Mouse (Mus musculus) inflammation-experienced regulatory T-cells, adult 6 months (primary cell): Measurements from ENCODE around the gene Adh7. TPM values are rescaled to one million over a fixed set of nuclear protein-coding genes. Genes with fewer than 3 reads are reported as not detected.
A peak's percentile ranks its signal among the peaks of the same experiment; 100 is the strongest.

Experiments used
- ATAC-seq: one replicate; pipeline ENCODE4 v1.8.0; 2017
- polyA plus RNA-seq, 3 experiments: library from polyadenylated mRNA; unstranded; fragments of 100-300 nt; shearing (Covaris generic); gene quantifications; one replicate each; pipeline ENCODE4 v1.2.1; 2017

Adh7 gene
- polyA plus RNA-seq, 3 experiments from 2014 or later, result not detected

DNA sequence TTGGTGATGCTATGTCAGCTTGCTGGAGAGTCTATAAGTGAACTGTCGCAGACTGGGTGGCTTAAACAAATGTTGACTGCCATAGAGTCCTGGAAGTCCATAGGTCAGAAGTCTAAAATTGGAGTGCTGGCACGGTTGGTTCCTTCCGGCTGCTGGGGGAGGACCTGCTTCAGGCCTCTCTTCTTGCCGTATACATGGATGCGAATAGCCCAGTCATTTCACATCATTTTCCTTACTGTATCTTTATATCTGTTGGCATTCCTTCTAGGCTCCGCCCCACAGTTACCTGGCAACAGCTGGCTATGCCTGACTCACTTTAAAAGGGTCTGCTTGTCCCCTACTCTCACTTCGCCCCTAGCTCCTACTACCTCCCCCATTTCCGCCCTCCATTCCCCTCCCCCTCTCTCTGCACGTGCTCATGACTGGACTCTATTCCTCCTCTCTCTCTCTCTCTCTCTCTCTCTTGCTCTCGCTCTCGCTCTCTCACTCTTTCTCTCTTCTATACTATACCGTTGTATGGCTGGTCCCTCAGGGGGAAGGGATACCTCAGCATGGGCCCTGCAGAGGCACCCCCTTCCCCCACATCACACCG, 6.9 kb downstream of the Adh7 start:
- ATAC-seq, result no peak

DNA sequence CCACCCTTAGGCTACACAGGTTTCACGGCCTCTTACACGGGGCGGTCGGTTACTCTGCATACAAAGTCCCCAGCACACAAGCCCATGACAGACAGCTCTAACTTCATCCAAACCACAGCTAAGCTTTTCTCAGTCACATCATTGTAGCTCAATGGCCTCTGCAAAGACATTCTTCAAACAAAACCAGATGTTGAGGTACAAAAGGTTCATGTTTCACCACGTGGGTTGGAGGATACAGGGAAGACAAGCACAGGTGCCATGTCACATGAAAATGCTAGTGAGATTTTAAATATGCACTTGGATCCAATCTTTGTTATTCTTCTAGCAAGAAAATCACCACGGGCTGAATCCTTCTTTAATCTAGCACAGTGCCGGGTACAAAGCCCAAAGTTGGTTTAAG, 7.8 kb downstream of the Adh7 start:
- ATAC-seq, result no peak

DNA sequence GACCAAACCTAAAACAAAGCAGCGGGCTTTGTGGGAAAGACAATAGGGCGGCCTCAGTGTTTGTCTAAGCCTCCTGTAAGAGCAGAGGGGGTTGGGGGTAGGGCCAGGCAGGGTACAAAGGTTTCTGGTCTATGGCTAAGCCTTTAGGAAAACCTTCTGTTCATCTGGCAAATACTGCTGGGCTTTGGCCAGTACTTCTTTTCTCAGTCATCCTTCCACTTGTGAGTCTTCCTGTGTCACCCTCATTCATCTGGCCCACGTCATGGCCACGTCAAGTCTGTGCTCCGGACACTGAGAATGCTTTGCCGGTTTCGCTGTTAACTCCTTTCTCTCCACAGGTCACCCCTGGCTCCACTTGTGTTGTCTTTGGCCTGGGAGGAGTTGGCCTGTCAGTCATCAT, 8.3 kb downstream of the Adh7 start:
- ATAC-seq, result no peak

DNA sequence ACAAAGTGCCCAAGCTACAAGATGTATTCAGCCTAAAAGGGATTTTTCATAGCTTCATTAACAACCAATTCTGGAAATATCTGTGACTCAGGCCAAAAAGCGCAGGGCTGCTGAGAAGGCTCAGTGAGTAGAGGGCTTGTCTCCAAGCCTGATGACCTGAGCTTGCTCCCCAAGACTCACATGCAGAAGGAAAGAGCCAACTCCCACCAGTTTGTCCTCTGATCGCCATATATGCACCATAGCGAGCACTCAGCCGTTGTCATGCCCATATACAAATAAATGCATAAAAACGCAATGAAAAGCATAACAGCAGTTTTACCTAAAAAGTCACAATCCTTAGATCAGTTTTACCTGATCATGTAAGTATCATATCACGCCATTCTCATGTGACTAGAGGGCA, 8.9 kb downstream of the Adh7 start:
- ATAC-seq, result no peak

DNA sequence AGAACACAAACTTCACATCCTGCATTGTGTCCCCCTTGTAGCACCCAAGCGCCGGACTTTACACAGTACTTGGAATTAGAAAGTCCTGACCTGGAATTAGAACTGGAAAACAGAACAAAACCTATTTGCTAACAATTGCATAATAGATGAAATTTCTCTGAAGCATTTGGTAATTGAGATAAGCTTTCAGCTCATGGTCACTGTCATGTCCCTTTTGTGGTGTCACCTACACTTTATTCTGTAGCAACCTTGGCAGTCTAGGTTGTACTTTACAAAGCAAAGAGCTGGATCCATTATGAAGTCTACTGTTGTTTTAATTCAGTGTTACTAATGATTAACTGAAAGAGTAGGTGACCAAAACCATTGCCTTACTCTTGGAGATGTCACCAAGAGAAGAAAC, 9.5 kb downstream of the Adh7 start:
- ATAC-seq, result no peak

DNA sequence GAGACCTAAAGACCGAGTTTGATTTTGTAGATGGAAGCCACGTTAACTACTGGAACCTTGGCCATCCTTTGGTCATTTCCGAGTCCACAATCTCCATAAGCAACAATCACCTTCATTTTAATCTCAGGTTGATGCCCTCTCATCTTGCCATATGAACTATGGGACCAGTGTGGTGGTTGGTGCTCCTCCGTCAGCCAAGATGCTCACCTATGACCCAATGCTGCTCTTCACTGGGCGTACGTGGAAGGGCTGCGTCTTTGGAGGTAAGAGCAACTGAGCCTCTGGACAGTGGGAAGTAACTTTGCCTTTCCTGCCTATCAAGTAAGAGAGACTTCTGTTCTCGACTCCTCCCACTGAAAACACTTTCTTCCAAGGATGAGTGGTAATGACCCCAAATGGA, 10.2 kb downstream of the Adh7 start:
- no peak for ATAC-seq

DNA sequence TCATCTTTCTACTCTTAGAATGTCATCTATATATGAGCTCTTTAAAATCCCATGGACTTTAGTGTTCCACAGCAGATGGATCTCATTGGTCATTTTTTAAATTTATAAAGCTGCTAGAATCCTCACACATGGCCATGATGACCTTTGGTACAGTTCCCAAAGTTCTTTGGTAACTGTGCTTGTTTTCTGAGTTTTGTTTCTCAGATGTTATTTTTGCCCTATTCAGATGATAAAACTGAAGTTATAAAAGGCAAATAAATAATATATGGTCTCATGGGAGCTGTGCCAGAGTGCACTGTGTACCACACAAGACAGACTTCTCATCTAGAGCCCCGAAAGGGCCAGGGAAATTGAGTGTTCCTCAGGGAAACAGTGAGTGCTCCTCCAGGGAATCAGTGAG, 11.9 kb downstream of the Adh7 start:
- no peak for ATAC-seq

DNA sequence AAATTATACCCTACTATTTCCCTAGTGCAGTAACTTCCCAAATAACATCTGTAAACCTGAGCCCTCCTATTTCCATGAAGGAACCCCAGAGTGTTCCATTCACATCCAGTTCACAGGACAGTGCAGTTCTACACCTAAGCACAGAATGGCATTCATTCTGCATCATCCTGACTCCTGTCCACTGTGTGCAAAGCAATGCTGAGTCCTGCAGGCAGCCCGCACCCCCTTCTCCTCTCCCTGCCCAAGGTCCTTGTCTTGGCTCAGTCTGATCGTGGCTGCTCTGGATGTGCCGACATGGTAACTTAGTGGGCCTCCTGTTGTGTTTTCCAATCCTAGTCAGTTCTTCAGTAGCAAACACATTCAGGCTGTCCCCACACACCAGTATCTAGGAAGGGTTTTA, 12.7 kb downstream of the Adh7 start:
- ATAC-seq, result no peak

DNA sequence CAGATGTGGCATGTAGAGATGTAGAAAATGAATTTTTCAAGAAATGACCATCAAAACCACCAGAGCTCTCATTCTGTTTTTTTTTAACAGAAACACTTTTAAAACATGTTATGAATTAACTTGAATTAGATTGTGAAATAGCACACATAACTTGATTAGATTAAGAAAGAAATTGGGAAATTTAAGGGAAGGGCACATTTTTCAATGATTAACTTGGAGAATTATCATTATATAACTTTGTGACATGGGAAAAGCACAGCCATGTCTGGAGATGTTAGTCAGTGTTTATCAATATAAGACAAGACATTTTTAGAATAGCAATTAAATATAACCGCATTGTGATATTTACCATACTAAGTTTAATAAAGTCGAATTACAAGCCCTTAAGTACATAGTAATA, 14.0 kb downstream of the Adh7 start:
- ATAC-seq, result no peak

DNA sequence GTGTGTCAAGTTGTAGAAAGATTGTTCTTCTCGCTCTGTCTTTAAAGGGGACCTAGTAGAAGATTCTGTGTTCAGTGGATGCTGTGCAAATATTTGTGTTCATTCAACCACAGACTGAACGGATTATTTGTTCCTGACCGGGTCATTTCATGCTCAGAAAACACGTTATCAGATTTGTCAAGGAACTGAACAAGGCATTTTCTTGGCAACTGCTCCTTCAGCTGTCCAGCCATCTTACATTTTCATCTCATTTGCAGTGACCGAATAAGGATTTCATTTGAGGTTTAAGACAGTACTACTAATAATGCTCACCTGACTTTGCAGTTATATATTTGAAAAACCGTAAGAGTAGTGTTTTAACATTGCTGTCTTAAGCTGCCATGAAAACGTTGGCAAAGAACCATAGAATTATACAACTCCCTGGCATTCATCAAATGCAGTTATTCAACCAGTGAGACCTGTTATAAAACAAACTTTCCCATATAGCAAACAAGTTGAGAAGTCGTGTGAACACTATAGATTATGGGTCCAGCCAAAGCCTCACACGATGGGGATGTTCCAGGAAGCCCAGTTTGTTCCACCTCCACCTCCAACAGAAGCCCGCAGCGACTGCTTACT, 19.1 kb downstream of the Adh7 start:
- ATAC-seq, result no peak

DNA sequence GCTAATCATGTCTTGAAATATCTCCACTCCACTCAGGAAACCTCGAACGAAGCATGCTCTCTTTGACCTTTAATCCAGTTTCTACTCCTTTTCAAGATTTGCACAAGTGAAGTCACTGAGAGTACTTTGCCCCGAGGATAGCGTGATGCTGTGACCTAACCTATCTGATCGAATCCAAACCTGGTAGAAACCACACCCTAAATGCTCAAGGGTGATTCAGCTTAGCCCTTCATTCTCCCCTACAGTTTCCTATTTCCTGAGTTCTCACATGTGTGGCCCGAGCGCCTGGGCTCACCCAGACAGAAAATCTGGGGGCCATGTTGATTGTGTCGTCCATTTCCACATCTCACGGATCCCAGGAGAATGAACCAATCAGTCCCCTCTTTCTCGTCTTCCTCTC, 20.5 kb downstream of the Adh7 start:
- no peak for ATAC-seq

DNA sequence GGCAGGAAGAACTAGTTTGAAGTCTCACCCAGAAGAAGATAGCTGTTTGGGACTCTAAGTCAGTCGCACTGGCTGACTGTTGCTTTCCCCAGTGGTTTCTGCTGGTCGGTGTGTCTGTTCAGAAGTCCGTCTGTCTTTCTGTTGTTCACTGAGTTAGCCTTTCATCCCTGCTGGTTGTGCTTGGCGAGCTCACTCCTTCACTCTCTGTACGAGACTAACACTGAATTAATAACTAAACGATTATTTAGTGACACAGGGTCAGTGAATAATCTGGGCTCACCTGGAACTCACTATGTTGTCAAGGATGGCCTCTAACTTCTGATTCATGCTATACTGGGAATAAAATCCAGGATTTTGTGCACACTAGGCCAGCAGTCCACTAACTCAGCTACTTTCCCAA, 21.9 kb downstream of the Adh7 start:
- no peak for ATAC-seq

DNA sequence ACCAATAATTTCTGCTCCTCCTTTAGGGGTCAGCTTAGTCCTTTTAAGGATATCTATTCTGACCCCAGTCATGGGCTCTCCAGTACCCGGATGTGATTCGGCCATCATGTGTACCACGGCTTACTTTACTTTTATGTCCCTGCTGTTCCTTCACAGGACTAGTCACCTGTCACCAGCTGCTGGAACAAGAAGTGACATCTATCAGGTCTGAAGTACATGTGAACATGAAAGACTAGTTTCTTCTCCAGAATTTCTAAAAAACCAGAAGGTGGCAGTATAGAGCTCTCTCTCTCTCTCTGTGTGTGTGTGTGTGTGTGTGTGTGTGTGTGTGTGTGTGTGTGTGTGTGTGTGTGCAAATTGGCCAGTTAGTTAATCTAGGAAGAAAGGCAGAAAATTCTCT, 22.9 kb downstream of the Adh7 start:
- peak; percentile 60 for ATAC-seq

DNA sequence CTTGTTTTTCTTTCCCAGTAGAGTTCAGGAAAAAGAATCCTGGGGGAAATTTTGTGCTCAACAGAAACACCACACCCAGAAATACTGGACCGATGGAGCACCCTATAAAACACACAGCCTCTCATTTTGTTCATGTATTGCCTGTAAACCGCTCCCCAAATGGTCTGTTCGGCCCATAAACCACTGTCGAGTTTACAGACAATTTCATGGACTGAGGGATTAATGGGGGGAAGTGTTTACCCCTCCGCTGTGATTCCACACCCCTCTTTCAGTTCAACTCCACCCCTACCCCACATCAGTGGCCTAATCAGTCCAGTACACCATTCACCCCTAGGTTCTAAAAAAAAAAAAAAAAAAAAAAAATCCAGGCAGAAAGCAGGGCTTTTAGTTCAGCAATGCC, 23.4 kb downstream of the Adh7 start:
- ATAC-seq, result no peak

DNA sequence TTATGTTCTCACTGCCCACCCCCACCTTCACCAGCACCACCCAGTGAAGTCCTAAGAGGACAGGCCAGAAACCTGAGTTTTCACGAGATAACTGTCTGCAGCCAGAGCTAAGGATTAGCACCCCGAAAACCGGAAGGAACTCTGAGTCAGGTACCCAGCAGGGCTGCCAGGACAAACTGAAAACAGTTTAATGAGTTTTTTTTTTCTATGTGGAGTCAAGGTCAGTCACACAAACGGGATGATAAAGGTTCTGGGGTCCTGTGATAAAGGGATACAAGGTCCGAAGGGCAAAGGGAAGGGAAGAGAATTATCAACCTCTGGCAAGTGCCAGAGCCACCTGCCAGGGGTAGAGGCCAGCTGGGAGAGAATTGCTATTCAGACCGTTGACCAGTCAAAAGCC, 23.8 kb downstream of the Adh7 start:
- no peak for ATAC-seq

DNA sequence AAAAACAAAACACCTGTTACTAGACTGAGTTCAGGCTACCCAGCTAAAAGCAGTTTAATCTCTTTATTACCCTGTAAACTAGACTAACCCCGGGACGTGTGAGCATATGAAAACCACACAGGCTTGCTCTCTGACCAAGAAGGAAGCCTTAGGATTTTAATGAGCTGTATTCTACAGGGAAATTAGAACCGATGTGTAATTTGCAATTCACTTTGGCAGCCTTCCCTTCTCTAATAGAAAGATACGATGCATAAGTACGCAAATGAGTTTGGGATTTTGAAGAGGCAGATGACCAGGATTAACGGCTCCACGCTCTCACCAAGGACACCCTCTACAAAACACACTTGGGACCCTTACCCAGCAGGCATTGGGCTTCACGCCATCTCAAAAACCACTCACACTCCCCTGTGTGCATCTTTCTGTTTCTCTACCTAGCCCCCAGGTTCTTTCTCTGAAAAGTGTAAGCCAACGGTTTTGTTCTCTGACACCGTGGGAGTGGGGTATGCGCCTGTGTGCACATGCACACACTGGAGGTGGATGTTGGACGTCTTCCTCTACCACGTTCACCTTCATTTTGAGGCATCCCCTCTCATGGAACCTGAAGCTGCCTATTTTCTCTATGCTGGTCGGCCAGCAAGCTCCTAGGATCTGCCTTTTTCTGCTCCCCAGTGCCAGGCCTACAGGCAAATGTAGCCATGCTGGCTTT, 24.6 kb downstream of the Adh7 start:
- no peak for ATAC-seq

DNA sequence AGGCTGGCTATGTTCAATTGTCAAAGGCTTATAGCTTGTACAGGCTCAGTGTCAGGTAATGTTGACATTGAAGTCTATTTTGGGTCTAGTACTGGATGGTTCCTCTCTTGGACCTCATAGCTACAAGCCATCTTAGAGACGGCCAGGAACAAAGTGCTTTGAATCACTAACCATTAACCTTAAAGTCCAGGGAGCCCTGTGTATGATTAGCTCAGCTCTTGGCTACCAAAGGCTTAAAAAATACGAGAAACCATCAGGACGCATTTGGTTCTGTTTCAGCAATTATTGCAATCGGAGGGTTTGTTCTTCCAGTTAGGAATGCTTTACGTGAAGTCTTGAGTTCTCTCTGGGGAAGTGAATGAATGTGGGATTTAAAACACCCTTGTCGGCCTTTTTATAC, 25.4 kb downstream of the Adh7 start:
- no peak for ATAC-seq

DNA sequence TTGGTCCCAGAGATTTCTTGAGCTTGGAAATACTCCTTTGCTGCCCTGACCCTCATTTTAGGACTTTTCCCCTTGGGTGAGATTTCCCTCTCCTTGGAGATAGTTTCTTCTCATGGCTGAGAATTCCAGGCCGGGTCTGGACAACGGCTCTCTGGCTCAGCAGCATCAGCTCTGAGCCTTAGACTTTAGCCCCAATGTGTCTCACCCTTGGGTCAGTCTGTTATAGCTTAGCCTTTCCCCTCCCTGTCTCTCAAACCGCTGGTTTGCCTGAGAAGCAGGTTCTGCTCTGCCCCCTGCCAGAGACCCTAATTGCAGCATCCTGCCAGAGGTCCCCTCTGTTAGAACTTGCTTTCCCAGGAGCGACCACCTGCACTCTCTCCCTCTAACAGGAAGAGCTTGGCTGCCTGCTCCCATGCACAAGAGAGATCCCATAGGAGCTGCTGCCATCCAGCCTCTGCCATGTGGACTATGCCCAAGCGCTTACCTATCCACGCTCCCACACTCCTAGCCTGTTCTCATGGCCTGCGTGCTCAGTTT, 26.8 kb downstream of the Adh7 start:
- ATAC-seq, result no peak

DNA sequence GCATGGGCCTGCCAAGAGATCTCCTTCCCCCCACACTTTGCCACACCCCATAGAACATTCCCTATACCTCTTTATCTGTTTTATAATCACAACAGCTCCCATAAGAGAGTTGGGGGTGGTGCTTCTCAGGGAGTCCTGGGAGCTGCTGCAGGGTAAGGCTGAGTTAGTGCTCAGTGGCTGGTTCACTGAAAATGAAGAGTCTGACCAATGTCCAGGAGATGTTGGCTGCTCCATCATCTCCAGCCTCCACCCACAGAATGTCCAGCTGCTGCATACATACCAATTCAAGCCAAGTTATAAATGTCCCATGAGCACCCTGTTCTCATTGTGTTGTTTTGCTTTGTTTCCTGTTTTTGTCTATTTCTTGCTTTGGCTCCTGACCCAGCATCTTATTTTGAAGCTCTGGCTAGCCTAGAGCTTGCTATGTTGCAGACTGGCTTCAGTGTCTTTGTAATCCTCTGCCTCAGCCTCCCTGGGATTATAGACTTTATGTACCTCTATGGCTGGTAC, 29.0 kb downstream of the Adh7 start:
- no peak for ATAC-seq

DNA sequence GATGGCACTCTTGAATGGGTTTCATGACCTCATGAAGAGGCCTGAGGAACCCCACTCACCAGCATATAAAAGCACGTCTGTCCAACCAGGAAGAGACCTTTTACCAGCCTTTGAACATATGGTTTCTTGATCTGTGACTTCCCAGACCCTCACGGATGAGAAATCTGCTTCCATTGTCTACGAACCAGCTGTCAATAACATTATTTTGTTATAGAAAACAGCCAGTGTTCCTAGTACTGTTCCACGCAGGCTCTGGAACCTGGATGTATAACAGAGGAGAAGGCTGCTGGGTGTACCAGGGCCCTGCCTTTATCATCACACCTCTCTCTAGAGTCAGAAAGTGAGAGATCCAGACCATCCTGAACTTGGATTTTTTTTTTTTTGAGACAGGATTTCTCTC, 29.7 kb downstream of the Adh7 start:
- no peak for ATAC-seq

DNA sequence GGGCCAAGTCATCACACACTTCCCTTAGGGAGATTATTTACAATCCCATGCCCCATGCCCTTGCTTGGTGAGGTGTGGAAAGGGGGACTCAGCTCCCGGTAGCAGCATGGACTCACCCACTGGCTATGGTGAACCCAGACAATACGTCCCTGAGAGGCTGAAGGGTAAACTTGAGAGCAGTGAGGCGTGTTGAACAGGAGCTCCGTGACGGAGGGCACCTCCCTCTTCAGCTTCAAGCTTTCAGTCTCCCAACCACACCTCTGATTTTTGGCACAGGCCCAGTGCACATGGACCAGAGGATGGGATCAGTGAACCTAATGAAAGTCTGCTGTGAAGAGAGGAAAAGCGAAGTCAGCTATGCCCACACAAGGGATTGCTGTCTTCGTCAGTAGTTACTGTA, 30.5 kb downstream of the Adh7 start:
- ATAC-seq, result no peak

DNA sequence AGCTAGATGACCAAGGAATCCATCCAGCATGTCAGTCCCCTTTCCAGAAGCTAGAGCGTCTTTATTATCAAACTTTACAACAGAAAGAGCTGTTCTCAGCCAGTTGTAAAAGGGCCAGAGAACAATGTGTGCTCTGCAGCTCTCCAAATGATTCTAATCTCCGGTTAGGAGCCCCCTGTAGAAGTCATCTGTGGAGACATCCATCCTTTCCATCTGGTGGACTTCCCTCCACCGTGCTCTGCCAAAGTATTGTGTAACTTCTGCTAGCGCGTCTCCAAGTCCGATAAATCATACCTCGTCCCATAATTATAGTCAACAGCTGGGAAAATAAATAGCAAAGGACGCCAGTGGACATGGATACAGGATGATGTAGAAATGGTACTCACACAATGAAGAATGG, 31.2 kb downstream of the Adh7 start:
- no peak for ATAC-seq

DNA sequence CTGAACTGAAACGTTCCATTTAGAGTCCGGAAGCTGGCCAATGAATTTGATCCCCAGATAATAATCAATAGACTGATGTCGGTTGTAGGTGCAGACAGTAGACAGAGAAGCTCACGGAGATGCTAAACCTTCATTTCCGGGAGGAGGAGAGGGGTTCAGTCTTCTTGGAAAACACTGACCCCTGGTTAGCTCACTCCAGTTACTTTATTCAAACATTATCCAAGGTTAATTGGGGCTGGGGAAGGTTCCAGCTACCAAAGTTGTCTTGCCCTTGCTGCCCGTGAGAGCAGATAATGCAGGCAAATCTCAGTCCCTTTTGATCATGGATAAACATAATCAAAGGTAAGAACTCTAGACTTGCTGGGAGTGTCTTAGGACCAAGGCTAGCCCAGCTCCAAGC, 33.6 kb downstream of the Adh7 start:
- ATAC-seq, result no peak

DNA sequence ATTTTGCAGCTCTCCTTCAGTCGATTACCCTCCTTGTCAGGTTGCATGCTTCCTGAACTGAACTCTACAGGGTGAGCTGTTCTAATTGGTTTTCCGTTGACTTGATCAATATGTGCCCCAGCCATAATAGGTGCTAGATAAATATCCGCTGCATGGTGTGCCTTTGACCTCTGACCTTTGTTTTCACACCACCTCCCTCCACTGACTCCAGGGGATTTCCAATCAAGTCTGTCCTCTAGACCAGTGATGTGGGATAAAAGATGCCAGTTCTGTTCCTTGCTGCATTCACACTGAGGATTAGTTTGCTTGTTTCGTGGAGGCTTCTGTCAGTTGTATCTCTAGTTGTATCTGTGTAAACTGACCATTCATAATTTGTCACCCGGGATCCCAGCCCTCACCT, 36.6 kb downstream of the Adh7 start:
- ATAC-seq, result no peak
